Mouse (Mus musculus): Measurements from ENCODE around the gene Ddx56.
"Not testable (repeated sequence)": the region's sequence is repeated elsewhere in the genome, so short reads cannot be mapped to it uniquely, and the experiment has no call there.

Ddx56 gene

GRCm38 (mm10) chr11:6290138-6290537 lies 22.6 kb upstream of the Ddx56 start:
- DNase-seq (ENCODE audit: low read depth, low spot score): no peak
- no peaks in the 10 kb centered on the region for H3K27me3 ChIP-seq (ENCODE audit: control insufficient read depth, insufficient read depth, low read length, poor library complexity, severe bottlenecking)
- no peaks in the 10 kb centered on the region for H3K36me3 ChIP-seq (ENCODE audit: control insufficient read depth, insufficient read depth, low read length, poor library complexity, severe bottlenecking)

GRCm38 (mm10) chr11:6282940-6283339 lies 15.4 kb upstream of the Ddx56 start:
- DNase-seq (ENCODE audit: low read depth, low spot score): no peak
- H3K27me3 ChIP-seq (ENCODE audit: control insufficient read depth, insufficient read depth, low read length, poor library complexity, severe bottlenecking): no peaks in the 10 kb centered on the region
- H3K36me3 ChIP-seq (ENCODE audit: control insufficient read depth, insufficient read depth, low read length, poor library complexity, severe bottlenecking): no peaks in the 10 kb centered on the region

GRCm38 (mm10) chr11:6276466-6276865 lies 8.9 kb upstream of the Ddx56 start:
- Histone ChIP-seq H3K36me3 (ENCODE audit: control insufficient read depth, insufficient read depth, low read length, poor library complexity, severe bottlenecking) (peaks cover 2% of the 10 kb centered on the region), H3K27me3 (ENCODE audit: control insufficient read depth, insufficient read depth, low read length, poor library complexity, severe bottlenecking) (no peaks in the 10 kb centered on the region)
- DNase-seq (ENCODE audit: low read depth, low spot score): no peak

GRCm38 (mm10) chr11:6275094-6275484 lies 7.5 kb upstream of the Ddx56 start:
- Histone ChIP-seq H3K27me3 (ENCODE audit: control insufficient read depth, insufficient read depth, low read length, poor library complexity, severe bottlenecking) (no peaks in the 10 kb centered on the region), H3K36me3 (ENCODE audit: control insufficient read depth, insufficient read depth, low read length, poor library complexity, severe bottlenecking) (peaks cover 7% of the 10 kb centered on the region)
- DNase-seq (ENCODE audit: low read depth, low spot score): no peak

- peak; percentile 99 for DNase-seq (ENCODE audit: low read depth, low spot score)
- Histone ChIP-seq H3K27me3 (ENCODE audit: control insufficient read depth, insufficient read depth, low read length, poor library complexity, severe bottlenecking) (no peaks in the 10 kb centered on the region), H3K36me3 (ENCODE audit: control insufficient read depth, insufficient read depth, low read length, poor library complexity, severe bottlenecking) (peaks cover 7% of the 10 kb centered on the region)
Observed at GRCm38 (mm10) chr11:6274387-6275093, 7.0 kb upstream of the Ddx56 start, which contains the start of gene Tmed4. TSS of gene Tmed4 (minus strand) at chr11:6274870.

GRCm38 (mm10) chr11:6273607-6274006 lies 6.0 kb upstream of the Ddx56 start:
- Histone ChIP-seq H3K36me3 (ENCODE audit: control insufficient read depth, insufficient read depth, low read length, poor library complexity, severe bottlenecking) (peaks cover 7% of the 10 kb centered on the region), H3K27me3 (ENCODE audit: control insufficient read depth, insufficient read depth, low read length, poor library complexity, severe bottlenecking) (no peaks in the 10 kb centered on the region)
- no peak for DNase-seq (ENCODE audit: low read depth, low spot score)

- H3K27me3 ChIP-seq (ENCODE audit: control insufficient read depth, insufficient read depth, low read length, poor library complexity, severe bottlenecking): no peaks in the 10 kb centered on the region
- peaks cover 18% of the 10 kb centered on the region for H3K36me3 ChIP-seq (ENCODE audit: control insufficient read depth, insufficient read depth, low read length, poor library complexity, severe bottlenecking)
- DNase-seq (ENCODE audit: low read depth, low spot score): no peak
Observed at GRCm38 (mm10) chr11:6266621-6267020, 951 bp downstream of the Ddx56 start.

- peak; percentile 83 for DNase-seq (ENCODE audit: low read depth, low spot score)
- H3K27me3 ChIP-seq (ENCODE audit: control insufficient read depth, insufficient read depth, low read length, poor library complexity, severe bottlenecking): no peaks in the 10 kb centered on the region
- peaks cover 12% of the 10 kb centered on the region for H3K36me3 ChIP-seq (ENCODE audit: control insufficient read depth, insufficient read depth, low read length, poor library complexity, severe bottlenecking)
Observed at GRCm38 (mm10) chr11:6261434-6262082, 6.0 kb downstream of the Ddx56 start.

GRCm38 (mm10) chr11:6259413-6259812 lies 8.2 kb downstream of the Ddx56 start:
- no peak for DNase-seq (ENCODE audit: low read depth, low spot score)
- Histone ChIP-seq H3K27me3 (ENCODE audit: control insufficient read depth, insufficient read depth, low read length, poor library complexity, severe bottlenecking) (no peaks in the 10 kb centered on the region), H3K36me3 (ENCODE audit: control insufficient read depth, insufficient read depth, low read length, poor library complexity, severe bottlenecking) (peaks cover 8% of the 10 kb centered on the region)

GRCm38 (mm10) chr11:6256490-6257072 lies 11.0 kb downstream of the Ddx56 start:
- DNase-seq (ENCODE audit: low read depth, low spot score): no peak
- Histone ChIP-seq H3K36me3 (ENCODE audit: control insufficient read depth, insufficient read depth, low read length, poor library complexity, severe bottlenecking) (no peaks in the 10 kb centered on the region; the same call in 1 of the 2 replicates), H3K27me3 (ENCODE audit: control insufficient read depth, insufficient read depth, low read length, poor library complexity, severe bottlenecking) (no peaks in the 10 kb centered on the region)

- H3K27me3 ChIP-seq (ENCODE audit: control insufficient read depth, insufficient read depth, low read length, poor library complexity, severe bottlenecking); DNase-seq (ENCODE audit: low read depth, low spot score); H3K36me3 ChIP-seq (ENCODE audit: control insufficient read depth, insufficient read depth, low read length, poor library complexity, severe bottlenecking): not testable (repeated sequence)
Observed at GRCm38 (mm10) chr11:6254602-6255001, 13.0 kb downstream of the Ddx56 start.

GRCm38 (mm10) chr11:6252824-6253223 lies 14.7 kb downstream of the Ddx56 start:
- no peak for DNase-seq (ENCODE audit: low read depth, low spot score)
- no peaks in the 10 kb centered on the region for H3K36me3 ChIP-seq (ENCODE audit: control insufficient read depth, insufficient read depth, low read length, poor library complexity, severe bottlenecking)
- H3K27me3 ChIP-seq (ENCODE audit: control insufficient read depth, insufficient read depth, low read length, poor library complexity, severe bottlenecking): no peaks in the 10 kb centered on the region

- Histone ChIP-seq H3K36me3 (ENCODE audit: control insufficient read depth, insufficient read depth, low read length, poor library complexity, severe bottlenecking) (no peaks in the 10 kb centered on the region), H3K27me3 (ENCODE audit: control insufficient read depth, insufficient read depth, low read length, poor library complexity, severe bottlenecking) (no peaks in the 10 kb centered on the region)
- no peak for DNase-seq (ENCODE audit: low read depth, low spot score)
Observed at GRCm38 (mm10) chr11:6252248-6252647, 15.3 kb downstream of the Ddx56 start.

GRCm38 (mm10) chr11:6244707-6245106 lies 22.9 kb downstream of the Ddx56 start:
- no peaks in the 10 kb centered on the region for H3K36me3 ChIP-seq (ENCODE audit: control insufficient read depth, insufficient read depth, low read length, poor library complexity, severe bottlenecking)
- H3K27me3 ChIP-seq (ENCODE audit: control insufficient read depth, insufficient read depth, low read length, poor library complexity, severe bottlenecking): no peaks in the 10 kb centered on the region; the same call in 1 of the 2 replicates
- DNase-seq (ENCODE audit: low read depth, low spot score): no peak

- H3K36me3 ChIP-seq (ENCODE audit: control insufficient read depth, insufficient read depth, low read length, poor library complexity, severe bottlenecking): no peaks in the 10 kb centered on the region
- no peak for DNase-seq (ENCODE audit: low read depth, low spot score)
Observed at GRCm38 (mm10) chr11:6233025-6233424, 34.5 kb downstream of the Ddx56 start.

More at GRCm38 (mm10) chr11:6233025-6233424, 34.5 kb downstream of the Ddx56 start:
- no peaks in the 10 kb centered on the region for H3K27me3 ChIP-seq (ENCODE audit: control insufficient read depth, insufficient read depth, low read length, poor library complexity, severe bottlenecking)
